Mouse (Mus musculus) right cerebral cortex, postnatal 4 days (tissue): ENCODE measurements at regions not wholly inside any gene's neighbourhood (a gene's known extent, or its start where the extent isn't known, plus 50 kb on each side); places are given as distances from the start of the nearest gene placed in this dataset.
A peak's percentile ranks its signal among the peaks of the same experiment; 100 is the strongest.

Experiments
- DNase-seq: peaks from one replicate; pipeline ENCODE4 v3.0.0-alpha.2; 2022

DNA sequence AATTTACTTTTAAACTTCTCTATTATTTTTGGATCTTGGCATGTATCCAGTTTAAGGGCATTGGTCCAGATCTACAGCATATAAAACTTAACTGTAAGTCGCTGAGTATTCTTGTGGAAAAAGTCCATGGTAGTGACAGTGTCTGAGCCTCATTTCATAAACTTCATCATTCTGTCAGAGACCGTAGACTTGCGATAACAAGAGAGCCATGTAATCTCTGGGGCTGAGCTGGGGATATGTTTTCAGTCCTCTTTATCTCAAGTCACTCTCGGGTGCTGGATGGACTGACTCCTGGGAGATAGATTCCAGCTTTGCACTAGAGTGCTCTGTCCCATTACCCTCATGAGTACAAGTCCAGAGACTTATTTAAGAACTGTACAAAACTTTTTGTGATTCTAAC lies 362.0 kb downstream of the Fat4 start:
- no peak for DNase-seq

DNA sequence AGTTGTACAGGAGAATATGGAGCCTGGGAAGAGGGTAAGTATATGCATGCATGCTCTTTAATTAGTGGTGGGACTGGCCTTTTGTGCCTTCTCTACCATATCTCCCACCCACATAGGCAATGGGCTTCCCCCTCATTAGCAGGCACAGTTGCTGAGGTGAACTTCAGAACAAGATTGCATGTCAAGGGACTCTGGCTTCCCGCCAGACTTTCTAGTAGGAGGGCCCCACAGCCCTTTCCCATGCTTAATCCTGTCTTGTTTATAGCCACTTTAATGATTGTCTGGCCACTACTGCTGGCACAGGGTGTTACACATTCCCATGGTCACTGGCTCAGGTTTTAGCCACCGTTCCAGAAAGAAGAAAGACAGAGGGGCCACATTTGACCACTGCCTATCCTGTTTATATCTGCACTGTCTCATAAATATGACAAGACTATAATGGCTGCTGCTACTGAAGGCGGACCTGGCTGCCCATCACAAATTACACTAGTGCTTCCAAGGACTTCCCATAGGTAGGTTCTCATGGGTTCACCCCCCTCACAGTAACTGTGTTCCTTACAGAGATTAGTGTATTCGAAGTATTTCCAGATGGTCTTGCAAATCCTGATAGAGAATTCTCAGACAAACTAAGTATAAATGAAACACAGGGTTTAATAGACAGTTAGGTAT lies 362.6 kb downstream of the Fat4 start:
- DNase-seq: peak; percentile 8

DNA sequence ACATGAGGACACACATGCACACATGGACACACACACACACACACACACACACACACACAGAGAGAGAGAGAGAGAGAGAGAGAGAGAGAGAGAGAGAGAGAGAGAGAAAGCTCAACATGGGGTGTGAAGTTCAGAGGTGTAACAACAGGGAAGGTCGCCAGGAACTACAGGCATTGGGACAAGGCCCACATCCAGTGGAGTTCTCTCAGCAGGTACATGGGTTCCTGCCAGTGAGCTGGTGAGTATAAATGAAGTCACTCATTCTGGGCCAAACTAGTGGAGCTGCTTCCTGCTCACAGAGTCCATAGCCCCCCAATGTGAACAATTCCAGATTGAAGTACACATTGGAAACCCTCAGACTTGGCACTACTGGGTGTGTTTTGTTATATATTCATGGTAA lies 366.3 kb downstream of the Fat4 start:
- no peak for DNase-seq

DNA sequence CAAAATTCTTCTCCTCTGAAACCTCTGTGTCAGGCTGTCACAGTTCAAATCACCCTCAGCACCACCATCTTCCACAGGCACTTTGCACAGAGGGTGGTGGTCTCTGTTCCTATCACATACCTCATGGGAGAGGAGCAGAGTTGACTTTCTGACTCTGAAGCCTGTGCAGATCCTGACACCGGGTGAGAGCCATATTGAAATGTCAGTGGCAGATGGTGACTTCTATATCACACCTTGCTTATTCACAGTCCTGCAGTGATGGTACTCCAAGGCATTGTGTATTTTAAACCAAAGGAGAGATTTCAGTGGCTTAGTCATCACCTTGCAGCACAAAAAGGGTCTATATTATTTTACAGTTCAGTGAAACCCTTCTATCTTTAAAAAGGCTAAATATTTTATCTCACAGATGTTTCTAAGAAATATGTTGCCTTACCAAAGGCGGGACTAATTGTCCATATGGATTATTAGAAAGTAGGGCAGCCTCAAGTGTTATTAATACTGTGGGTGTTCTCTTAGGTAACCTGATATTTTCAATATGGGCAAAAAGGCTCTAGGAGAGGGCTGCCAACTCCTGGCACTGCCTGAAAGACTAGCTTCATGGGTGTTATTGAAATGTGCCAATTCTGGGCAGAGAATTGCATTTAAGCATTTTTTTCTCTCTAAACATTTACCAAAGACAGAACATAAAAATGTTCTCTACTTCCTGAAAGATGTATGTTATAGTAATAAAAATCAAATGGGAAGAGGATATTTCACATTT lies 378.1 kb downstream of the Fat4 start:
- DNase-seq: no peak

DNA sequence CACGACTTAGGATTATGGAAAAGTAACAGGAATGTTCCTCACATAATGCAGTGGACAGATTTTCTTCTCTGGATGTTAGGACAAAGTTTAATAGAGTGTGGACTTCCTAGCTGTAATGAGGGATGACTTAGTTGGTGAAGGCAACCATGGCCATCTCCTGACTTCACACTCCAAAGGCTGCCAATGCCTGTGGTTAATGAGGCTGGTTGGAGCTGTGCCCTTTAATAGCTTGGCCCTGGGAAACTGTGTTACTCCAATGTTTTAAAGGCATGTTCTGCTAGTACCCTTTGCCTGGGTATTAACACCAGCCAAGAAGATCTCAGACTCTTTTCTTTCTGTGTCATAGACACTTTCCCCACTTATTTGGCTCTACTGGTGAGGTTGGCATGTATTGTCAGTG lies 378.9 kb downstream of the Fat4 start:
- no peak for DNase-seq

DNA sequence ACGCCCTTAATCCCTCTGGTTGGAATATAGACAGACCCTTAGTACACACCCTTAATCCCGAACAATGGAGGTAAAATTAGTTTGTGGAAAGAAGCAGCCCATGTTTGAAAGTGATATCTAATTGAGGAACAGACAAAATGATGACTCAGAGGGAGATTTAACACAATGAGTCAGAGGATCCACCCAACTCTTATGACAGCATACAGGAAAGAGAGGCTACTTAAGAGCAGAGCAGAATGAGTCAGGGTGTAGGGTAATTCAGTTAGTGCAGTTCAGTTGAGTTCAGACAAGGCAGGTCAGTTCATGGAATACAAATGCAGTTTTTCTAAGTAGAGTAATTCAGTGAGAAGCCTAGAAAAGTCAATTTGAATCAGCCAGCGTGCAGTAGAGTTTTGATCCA lies 382.6 kb downstream of the Fat4 start:
- DNase-seq: no peak

DNA sequence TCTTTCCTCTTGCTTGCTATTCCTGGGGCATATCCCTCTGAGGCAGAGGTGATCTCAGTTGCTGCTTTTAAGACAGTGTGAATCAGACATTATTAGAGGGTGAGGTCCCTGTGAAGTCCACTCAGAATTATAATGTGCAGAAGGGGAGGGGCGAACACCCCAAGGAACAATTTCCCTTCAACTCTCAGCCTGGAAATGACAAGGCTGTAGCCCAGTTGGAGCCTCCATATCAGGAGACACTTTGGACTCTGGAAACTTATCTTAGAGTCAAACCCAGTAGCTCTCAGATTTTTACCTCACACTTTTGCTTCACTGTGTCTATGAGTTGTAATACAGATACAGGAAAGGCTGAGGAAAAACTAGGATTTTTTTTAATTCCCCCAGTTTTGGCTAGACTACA lies 385.9 kb downstream of the Fat4 start:
- DNase-seq: no peak

DNA sequence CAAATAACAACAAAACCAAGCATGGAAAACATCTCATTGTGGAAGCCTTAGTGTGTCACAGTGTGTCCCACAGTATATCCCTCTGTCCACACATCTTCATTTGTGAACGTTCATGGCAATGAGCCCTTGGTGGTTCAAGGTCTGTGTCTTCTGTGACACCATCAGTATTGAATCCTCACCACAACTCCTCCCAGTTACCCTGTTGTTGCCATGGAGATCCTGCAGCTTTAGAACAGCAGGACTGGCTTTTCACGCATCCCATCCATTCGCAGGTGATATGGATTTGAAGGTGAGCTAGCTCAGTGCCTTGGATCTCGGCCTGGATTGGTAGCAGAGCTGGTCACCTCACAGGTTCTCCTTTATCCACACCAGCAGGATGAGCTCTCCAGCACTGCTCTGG lies 390.2 kb downstream of the Fat4 start:
- no peak for DNase-seq

DNA sequence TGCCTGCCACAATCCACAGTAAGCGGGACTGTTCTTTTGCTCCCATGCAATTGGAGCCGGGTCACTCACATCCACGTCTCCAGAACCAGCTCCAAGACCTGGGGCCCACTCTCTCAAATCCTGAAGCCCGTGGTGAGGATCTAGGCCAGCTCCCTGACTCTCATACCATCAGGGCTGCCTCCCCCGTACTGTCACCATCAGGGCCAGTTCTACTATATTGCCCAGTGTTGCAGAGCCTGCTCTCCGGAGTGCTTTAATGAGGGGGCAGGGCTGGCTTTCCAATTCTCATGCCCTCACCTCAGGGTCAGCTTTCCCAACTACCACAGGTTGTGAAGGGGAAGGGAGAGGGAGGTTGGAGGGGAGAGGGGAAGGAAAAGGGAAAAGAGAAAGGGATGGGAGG lies 390.6 kb downstream of the Fat4 start:
- no peak for DNase-seq

DNA sequence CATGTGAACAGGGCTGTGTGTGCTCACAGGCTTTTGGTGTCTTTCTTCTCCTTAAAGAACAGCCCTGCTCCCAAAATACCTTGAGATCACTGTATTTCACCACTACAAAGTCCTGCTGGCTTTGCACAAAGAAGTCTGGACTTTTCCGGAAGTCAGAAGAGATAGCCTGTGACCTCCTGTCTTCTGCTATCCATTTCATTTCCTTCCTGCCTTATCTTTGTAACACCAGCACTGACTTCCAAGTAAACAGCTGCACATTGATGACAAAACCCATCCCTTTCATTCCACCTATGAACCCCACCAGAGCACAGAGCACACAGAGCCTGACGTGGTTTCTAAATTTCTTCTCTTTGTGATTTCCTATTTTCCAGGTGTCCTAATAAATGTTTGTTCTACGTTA lies 408.5 kb downstream of the Fat4 start:
- no peak for DNase-seq

DNA sequence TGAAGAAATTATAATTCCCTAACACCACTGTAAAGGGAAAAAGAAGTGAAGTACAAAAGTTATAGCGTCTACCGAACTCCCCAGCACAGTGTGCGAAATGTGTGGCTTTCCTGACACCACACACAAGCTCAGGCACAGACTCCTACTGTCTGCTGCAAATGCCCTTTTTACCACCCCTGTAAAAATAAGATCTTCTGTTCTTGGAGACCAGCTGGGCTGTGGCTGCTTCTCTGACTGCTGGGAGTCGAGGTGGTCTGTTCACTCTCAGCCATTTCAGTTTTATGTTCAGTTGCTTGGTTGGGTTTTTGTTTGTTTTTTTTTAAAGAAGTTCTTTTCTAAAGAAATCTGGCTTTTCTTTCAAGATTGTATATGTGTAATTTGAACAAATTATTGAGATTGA lies 409.5 kb downstream of the Fat4 start:
- DNase-seq: no peak

DNA sequence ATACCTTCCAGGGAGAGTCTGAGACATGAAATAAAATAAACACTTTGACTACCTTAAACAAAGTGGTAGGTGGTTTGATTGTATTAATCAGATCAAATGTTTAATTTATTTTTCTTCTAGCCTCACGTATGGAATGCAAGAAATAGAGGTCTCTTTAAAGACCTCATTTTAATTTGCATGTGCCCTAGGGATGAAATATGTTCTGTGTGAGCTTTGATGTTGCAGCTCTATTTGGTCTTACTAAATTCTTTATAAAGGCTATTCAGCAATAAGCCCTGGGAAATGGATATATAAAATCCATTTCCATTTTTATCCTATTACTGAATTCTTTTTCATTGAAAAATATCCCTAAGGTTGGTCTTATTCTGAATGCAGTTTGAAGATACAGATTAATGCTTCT lies 422.7 kb downstream of the Fat4 start:
- no peak for DNase-seq

DNA sequence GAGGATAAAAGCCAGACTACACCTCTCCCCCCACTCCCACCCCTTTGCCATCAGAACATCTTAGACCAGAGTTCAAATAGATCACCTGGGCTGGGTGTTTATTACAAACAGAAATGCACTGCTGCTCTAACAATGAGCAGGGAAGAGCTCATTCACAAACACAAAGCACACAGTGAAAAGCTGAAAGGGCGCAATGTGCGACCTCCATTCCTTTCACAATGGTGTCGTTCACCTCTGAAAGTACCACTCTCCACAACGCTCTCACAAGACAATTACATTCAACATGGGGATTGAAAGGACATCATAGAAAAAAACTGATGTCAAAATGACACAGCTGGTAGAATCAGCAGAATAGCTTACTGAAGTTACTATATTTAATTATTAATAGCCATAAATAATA lies 426.8 kb downstream of the Fat4 start:
- DNase-seq: no peak

DNA sequence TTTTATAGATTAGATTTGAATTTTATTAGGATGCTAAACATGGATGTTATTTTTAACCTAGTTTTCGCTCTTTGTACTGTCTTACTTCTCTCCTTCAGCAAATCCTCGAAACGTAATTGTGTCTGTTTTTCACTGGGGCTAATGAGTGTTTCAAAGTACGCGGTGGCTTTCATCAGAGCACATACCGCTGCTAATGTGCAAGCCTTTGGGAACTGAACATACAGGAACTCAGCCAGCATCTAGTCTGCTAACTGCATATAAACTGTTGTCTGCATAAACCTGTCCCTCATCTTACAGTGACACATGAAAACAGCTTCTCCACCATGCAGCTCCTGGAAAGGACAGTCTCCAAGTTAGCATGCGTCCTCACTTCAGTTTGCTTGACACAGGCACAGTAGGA lies 434.1 kb downstream of the Fat4 start:
- DNase-seq: no peak

DNA sequence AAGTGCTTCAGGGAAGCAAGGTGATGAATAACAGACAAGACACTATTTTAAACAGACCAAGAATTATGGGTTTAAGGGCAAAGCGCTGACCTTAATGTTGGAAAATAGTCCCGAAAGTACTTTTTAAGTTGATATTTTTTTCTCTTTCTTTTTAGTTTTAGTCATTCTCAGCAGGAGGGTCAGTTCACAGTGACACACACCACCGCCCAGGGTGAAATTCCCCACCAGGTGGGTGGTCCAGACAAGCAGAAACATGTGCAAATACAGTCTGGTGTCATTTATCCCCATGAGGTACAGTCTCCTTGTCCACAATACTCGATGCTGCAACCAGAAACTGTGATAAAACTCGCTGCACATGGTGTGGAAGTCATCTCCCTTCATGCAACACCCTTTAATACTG lies 435.5 kb downstream of the Fat4 start:
- DNase-seq: no peak

DNA sequence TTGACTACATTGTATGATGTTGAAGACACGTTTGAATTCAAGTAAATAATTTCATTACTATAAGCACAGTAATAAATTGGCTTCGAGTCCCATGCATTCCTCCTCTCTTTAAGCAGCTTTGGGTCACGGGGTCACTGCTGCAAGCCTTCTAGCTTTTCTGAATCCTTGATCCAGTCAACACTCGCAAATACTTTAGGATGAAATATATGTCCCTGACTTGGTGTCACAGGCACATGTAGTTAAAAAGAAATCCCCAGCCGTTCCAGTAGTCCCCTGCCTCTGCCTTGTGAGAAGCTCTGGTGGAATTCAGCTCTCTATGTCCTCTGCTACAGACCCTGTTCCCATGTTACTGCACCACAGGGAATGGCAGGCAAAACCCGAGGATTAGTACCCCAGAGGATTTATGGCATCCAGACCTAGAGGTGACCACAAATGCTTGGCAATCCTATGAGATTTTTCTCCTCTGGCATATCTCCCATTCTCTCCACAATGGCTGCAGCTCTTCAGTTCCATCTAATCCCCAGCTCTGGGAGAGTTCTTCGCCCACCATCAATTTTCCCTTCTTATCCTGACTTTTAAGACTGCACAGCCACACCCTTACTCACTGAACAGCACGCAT lies 449.0 kb downstream of the Fat4 start:
- DNase-seq: no peak

DNA sequence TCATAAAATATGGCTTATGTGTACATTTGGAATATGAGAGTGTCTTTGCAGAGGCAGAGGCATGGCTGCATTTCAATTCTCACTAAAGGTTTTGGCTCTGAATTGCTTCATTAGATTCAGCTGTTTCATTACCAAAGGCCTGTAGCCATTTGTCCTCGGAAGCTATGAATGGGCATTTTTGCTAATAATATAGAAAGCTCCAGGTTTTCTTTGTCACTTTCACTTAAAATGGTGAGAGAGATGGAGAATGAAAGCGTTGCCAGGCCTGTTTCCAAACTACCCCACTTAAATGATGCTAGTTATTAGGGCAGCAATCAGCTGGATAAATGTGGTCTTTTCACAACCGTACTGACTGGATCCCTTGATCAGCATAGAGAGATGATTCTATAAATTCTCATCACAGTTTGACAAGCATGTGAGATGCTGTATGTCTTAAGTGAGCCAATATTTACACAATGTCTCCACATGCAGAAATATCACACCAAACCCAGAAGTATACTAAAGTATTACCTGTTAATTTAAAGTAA lies 454.5 kb downstream of the Fat4 start:
- no peak for DNase-seq

DNA sequence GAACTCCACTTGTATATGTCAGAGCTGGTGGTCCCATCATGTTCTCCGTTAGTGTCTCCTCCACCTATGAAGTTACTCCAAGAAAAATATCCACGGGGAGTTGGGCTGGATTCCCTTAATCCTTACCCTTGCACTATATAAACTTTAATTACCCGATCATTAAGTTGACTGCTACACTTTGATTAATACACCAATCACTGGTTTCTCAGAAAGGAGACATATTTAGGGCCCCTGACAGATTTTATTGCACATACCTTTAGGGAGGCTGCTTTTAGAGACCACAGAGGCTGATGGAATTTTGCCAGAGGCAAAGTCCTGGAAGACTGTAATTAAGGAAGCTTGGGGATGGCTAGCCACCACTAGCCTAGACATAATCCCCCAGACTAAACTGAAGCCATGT lies 457.3 kb downstream of the Fat4 start:
- DNase-seq: no peak

DNA sequence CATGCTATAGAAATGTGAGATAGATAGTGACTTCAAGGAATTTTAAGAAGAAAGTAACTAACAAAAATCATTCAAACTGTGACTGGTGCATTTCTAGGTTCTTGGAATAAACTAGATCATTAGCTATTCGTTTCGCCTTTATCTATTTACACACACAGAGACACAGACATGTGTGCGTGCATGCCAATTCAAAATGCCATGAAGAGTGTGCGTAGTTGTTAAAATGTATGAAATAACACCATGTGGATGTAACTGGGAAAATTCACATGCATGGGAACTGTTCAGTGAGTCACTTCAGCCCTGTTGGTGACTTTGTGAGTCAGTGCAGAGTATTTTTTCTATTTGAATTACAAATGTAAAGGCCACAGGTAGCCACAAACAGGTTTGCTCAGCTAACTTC lies 460.8 kb downstream of the Fat4 start:
- no peak for DNase-seq

DNA sequence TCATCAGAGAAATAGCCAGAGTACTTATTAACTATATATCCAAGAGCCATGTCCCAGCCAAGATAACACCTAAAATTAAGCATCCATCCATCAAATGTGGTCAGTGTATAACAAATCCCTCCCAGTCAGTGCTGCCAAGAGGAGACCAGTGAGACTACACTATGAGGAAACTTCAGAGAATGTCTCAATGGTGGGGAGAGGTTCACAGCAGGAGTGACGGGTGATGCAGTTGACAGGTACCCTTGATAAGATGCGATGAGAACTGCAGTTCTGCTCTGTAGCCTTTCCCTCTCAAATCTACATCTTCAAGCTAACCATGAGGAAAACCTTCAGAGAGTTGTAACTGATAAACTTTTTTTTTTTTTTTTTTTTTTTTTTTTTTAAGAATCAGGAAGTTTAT lies 470.3 kb downstream of the Fat4 start:
- no peak for DNase-seq

DNA sequence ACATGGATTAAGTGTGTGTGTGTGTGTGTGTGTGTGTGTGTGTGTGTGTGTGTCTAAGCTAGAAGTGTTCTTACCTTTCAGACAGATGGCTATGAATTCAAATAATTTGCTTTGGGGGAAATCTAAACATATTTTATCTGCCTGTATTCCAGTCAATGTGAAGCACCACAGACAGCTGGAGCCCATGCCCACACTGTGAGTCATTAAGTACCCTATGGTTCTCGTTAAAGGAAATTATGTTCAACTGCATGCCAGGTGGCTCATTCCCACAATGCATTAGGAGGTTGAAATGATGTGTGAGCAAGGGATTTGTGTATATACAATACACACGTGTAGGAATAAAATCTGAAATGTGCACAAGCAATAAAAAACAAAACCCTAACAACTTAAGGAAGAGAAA lies 473.5 kb downstream of the Fat4 start:
- DNase-seq: no peak

DNA sequence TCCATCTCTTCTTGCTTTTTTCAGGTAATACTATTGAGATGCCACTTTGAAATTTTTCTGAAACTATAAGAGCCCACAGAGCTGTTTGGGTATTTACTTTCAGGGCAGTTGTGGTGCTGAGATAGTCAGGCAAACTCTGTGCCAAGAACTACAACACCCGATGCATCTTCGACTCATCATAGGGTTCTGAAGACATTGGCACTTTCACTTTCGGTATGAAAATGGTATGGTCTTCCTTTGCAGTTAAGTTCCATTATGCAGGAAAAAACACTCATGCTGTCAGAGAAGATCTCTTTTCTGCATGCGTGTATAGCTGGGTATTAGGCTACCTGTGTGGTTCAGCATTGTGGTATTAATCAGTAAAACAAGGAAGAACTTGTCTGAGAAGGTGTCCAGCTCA lies 484.2 kb downstream of the Fat4 start:
- no peak for DNase-seq

DNA sequence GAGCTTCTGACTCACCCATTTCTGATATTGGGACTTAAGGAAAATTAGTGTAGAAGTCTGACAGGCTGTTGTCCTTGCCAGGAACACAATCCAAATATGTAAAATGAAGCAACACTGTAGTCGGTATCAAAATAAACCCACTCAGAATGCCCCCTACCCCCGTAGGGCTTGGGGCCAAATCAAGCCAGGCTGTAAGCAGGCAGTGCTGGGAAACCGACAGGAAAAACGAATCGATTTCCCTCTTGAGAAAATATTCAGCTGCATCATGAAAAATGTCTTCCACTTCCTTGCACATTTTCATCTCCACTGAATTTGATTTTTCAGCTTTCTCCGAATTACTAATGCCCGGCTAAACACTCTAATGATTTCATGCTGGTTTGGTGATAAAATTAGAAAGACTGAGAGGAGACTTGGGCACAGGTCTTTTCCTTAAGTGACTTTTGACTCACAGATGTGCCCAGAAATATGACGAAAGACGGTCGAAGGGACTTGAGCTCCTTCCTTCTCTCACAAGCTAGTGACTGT lies 485.7 kb downstream of the Fat4 start:
- DNase-seq: no peak

DNA sequence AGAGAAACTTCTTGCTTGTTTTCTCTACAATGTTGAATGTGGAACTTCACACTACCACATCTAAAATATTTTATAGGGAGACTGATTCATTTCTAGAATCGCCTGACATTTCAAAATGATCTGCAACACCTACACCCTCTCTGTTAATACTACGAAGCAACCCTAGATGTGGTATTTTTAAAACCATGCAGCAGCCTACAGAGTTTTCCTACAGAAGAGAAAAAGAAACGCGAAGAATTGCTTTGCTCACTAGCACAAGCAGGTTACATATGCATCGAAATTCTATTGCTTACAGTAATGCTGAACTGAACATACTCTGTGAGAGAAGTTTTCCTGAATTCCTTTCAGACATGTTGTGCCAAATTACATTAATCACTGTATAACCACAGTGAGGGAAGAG lies 488.7 kb downstream of the Fat4 start:
- no peak for DNase-seq
